Mouse (Mus musculus): Measurements from ENCODE around the gene Fam186b.

Fam186b gene

GRCm38 (mm10) chr15:99224208-99224911 lies 71.3 kb downstream of the Fam186b start, which contains the start of gene Kcnh3:
TSS of gene Kcnh3 (plus strand) at chr15:99224861.
- DNase-seq (ENCODE audit: low spot score in 2 of 2), result peak in 1 of 2 experiments; percentile 46

GRCm38 (mm10) chr15:99223585-99224207 lies 72.0 kb downstream of the Fam186b start:
- no peak for DNase-seq (ENCODE audit: low spot score in 2 of 2)

- no peak for DNase-seq (ENCODE audit: low spot score in 2 of 2)
Measured at GRCm38 (mm10) chr15:99222794-99223584, 72.7 kb downstream of the Fam186b start.

GRCm38 (mm10) chr15:99221315-99221952 lies 74.3 kb downstream of the Fam186b start:
- no peak for DNase-seq (ENCODE audit: low spot score in 2 of 2)
